Comparison of ENCODE assay signal across 1 mouse cellular context in the genomic region with DNA sequence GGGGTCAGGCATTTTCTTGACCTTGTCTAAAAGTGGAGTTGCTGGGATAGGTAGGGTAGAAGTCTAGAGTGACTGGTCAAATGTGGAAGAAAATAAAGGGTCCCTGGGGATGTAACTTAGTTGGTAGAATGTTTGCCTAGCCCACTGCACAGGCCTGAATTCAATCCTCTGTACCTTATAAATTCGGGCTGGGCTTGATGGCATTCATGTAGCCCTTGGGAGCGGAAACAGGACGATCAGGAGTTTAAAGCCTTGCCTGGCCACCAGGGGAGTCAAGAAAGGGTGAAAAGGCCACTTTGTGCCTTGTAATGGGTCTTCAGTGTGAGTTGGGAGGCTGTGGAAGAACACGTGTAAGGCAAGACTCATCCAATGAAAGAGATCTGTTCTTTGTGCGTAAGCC.
A peak's percentile ranks its signal among the peaks of the same experiment; 100 is the strongest.
TF ChIP-seq lines count a peak whose summit lies in the region.

No protein-coding gene starts in this region.

TF ChIP-seq in CH12.LX, 34 proteins besides CTCF, POLR2A, EP300 and RAD21 (continued from another document):
- no peak; the same call in 1 of the 2 replicates for TF ChIP-seq SMC3 (IDR thresholded peaks at IDR 0.05; ENCODE audit: low read depth, low read length)
- 0 out of 2 replicates have a peak, but pooled peaks have one; percentile 9 for TF ChIP-seq NRF1 (IDR thresholded peaks at IDR 0.05; ENCODE audit: low read depth, low read length)
- TF ChIP-seq ETS1 (conservative IDR thresholded peaks at IDR 0.05; ENCODE audit: low read depth, low read length), result no peak
- peak; percentile 82; the same call in 1 of the 2 replicates for TF ChIP-seq CHD1 (IDR thresholded peaks at IDR 0.05; ENCODE audit: low read depth, low read length)
- no peak for TF ChIP-seq E2F4 (IDR thresholded peaks at IDR 0.05; ENCODE audit: insufficient replicate concordance, low read depth, low read length)
- TF ChIP-seq KAT2A (IDR thresholded peaks at IDR 0.05; ENCODE audit: insufficient replicate concordance, low read length), result no peak
- no peak for TF ChIP-seq NELFE (IDR thresholded peaks at IDR 0.05; ENCODE audit: low read depth, low read length)
- 0 out of 2 replicates have a peak, but pooled peaks have one; percentile 21 for TF ChIP-seq BHLHE40 (IDR thresholded peaks at IDR 0.05; ENCODE audit: low read depth, low read length)
- peak; percentile 2; the same call in 1 of the 2 replicates for TF ChIP-seq ZMIZ1 (IDR thresholded peaks at IDR 0.05; ENCODE audit: low read depth, low read length)
- no peak for TF ChIP-seq TCF12 (IDR thresholded peaks at IDR 0.05; ENCODE audit: low read depth, low read length)
- no peak for TF ChIP-seq GABPA (IDR thresholded peaks at IDR 0.05; ENCODE audit: insufficient replicate concordance, low read depth, low read length)
- no peak for TF ChIP-seq JUND (conservative IDR thresholded peaks at IDR 0.05; ENCODE audit: low read depth, low read length)
- no peak for TF ChIP-seq ZC3H11A (IDR thresholded peaks at IDR 0.05; ENCODE audit: low read depth, low read length)
- peak; percentile 86 for TF ChIP-seq MXI1 (IDR thresholded peaks at IDR 0.05; ENCODE audit: low read depth, low read length)
- TF ChIP-seq POLR2AphosphoS2 (IDR thresholded peaks at IDR 0.05; ENCODE audit: low read depth, low read length), result no peak
- no peak; the same call in 1 of the 2 replicates for TF ChIP-seq MAZ (IDR thresholded peaks at IDR 0.05; ENCODE audit: low read depth, low read length)
- TF ChIP-seq TBP (conservative IDR thresholded peaks at IDR 0.05; ENCODE audit: low read depth, low read length), result no peak
- TF ChIP-seq MAX (IDR thresholded peaks at IDR 0.05; ENCODE audit: low read length), result peak; percentile 80; the same call in 1 of the 2 replicates
- no peak for TF ChIP-seq USF1 (IDR thresholded peaks at IDR 0.05; ENCODE audit: low read depth, low read length)
- TF ChIP-seq ZNF384 (IDR thresholded peaks at IDR 0.05; ENCODE audit: low read depth, low read length), result no peak
- TF ChIP-seq ZKSCAN1 (IDR thresholded peaks at IDR 0.05; ENCODE audit: borderline replicate concordance, low read depth, low read length), result no peak
- TF ChIP-seq HCFC1 (IDR thresholded peaks at IDR 0.05; ENCODE audit: low read depth, low read length), result no peak
- peak; percentile 65; the same call in 1 of the 2 replicates for TF ChIP-seq CHD2 (IDR thresholded peaks at IDR 0.05; ENCODE audit: low read length)
- TF ChIP-seq MYC (IDR thresholded peaks at IDR 0.05; ENCODE audit: low read depth, low read length), result peak; percentile 80; the same call in 1 of the 2 replicates
- no peak for TF ChIP-seq PAX5 (IDR thresholded peaks at IDR 0.05; ENCODE audit: low read length)
- TF ChIP-seq ELF1 (IDR thresholded peaks at IDR 0.05; ENCODE audit: low read depth, low read length), result no peak
- no peak for TF ChIP-seq RCOR1 (conservative IDR thresholded peaks at IDR 0.05; ENCODE audit: low read depth, low read length)
- TF ChIP-seq MEF2A (IDR thresholded peaks at IDR 0.05; ENCODE audit: borderline replicate concordance, low read depth, low read length), result no peak
